Mouse (Mus musculus) cerebellum, adult 11 months (tissue): ENCODE results near the gene Notum.

ENCODE experiments used
- DNase-seq: peaks from one replicate; pipeline ENCODE4 v3.0.0; 2022

Gene Notum

GRCm38 (mm10) chr11:120632559-120633519 lies 28.1 kb downstream of the Notum start:
- DNase-seq: peak; percentile 70

- DNase-seq: no peak
Observed at GRCm38 (mm10) chr11:120631726-120632448, 29.1 kb downstream of the Notum start.

DNA sequence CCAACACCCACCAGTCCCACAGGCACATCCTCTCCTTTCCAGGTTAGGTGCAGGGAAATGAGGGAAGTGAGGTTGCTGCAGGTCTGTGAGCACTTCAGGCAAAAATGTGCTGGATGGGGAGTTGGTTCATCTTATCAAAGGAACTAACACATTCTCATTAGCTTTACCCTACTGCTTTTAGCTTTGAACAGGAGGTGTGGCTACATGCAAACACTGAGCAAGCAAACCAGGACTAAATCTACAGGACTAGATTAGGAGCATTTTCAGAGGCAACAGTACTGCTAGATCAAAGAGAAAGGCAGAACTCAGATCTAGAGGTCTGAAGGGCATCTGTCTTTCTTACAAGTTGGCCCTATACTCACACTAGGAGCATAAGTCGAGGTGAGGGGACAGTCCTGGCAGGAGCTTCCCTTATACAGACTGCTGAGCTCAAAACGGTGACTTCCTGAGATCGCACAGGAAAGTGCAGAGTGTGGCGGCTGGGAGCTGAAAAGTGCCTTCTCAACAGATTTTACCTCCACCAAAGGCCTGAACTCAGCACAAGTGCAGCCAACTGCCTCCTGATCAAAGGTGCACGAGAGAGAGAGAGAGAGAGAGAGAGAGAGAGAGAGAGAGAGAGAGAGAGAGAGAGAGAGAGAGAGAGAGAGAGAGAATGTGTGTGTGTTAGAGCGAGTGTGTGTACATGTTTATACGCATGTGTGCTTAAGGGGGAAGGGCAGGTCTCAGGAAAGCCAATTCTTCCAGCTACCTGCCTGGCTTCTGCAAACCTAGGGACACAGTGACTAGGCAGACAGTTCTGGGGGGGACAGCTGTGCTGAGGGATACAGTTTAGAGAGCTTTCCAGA lies 29.9 kb downstream of the Notum start:
- DNase-seq: no peak

GRCm38 (mm10) chr11:120630401-120630871 lies 30.5 kb downstream of the Notum start:
- DNase-seq: no peak

DNA sequence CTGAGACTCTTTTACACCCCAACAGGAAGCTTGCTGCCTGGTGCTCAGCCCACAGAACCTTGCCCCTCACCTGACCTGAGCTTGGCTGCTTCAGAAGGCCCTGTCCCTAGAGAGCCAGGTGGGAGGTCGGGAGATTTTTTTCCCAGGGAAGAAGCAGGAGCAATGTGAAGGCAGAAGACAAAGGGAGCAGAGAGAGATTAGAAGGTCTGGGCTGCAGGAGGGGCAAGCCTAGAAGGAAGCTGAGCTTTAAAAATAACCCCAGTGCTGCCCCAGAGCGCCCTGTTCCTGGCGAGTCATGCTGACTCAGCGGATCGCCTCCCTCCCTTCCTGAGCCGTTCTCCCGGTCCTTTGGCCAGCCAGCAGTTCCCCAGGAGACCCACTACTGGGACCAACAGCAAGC lies 31.1 kb downstream of the Notum start:
- DNase-seq: no peak

- DNase-seq: no peak
Observed at GRCm38 (mm10) chr11:120629341-120629730, 31.6 kb downstream of the Notum start.

DNA sequence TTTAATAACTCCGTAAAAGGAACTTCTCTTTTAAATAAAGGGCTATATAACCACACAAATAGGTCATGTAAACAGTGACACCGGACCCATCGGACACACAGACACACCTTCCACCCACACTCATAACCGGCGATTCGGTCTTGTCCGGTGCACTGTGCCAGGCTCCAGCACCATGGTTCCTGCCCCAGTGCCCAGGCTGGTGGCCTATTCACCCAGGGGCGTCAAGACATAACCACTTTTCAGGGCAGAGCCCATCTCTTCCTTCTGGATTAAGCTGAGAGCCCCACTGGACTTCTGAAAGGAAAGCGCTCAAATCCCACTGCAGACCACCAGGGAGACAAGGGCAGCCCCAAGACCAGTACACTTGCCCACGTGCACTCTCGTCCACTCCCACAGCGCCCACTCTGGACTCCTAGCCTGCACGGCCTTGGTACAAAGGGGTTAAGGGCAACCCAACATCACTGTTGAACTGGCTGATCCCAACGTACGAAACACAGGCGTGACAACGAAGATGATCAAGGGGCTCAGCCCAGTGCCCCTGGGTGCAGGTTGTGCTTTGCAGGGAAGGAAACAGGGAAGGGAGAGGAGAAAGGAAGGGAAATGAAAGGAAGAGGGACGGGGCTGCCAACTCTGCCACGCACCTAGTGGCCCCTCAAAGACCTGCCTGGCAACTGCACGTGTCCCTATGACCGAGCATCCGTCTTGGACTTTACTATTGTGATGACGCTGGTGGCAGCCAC lies 32.2 kb downstream of the Notum start:
- DNase-seq: no peak

- no peak for DNase-seq
Observed at GRCm38 (mm10) chr11:120627468-120628300, 33.3 kb downstream of the Notum start.

DNA sequence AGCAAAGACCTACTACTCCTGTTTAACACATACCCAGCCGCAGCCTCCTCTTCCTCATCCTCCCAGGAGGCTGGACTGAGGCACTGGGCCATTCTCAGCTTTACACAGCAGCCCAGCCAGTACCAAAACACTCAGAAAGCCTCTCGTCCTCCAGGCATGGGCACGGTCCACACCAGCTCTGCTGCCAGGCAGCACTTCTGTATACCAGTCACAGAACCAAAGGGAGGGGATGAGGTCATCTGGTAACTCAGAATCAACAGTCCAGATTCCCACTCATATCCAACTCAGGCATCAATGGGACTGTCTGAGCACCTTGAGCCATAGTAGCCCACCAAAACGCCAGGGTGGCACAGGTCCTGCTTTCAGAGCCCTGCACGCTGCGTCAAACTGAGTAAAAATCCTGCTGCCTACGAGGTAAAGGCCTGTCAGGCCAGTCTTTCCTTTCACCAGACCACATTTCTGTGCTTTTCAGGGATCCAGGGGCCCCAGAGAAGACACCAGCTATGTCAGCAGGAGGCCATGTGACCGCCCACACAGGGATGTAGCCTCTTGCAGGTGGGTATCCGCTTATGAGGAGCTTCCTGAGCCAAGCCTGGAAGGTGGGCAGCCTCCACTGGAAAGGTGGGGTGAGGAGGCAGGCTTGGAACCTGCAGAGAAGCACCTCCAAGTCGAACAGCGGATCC lies 34.0 kb downstream of the Notum start:
- DNase-seq: no peak

DNA sequence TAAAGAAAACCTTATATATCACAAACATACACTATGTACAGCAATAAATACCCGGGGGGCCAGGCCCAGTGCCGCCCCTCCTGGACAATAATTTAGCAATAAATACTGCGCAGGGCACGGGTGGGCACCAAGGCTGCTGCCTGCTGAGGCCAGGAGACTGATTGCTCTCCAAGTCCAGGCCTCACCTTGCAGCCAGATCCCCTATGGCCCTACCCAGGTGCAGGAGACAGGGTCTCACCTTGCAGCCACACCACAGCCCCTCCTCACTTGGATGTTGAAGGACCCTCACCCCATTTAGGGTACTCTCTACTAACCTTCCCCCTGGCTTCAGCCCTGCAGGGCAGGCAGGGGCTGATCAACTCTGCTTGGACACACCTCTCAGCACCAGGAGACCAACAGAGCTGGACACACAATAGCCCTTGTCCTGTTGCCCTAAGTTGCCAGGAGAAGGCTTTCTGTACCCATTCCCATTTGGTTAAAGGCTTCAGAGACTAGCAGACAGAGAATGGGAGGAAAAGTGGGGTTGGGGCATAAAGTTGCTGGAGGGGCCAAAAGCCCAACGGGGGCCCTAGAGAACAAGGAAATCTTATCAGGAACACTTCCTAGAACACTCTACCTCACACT lies 35.7 kb downstream of the Notum start, which contains the start of gene Sirt7:
Gene Sirt7, minus strand, starts transcription at position 89 of the 624 bp plus-strand sequence.
- no peak for DNase-seq

- peak; percentile 80 for DNase-seq
Observed at GRCm38 (mm10) chr11:120624680-120625111, 36.3 kb downstream of the Notum start.

- DNase-seq: no peak
Observed at GRCm38 (mm10) chr11:120623961-120624679, 36.9 kb downstream of the Notum start.

DNA sequence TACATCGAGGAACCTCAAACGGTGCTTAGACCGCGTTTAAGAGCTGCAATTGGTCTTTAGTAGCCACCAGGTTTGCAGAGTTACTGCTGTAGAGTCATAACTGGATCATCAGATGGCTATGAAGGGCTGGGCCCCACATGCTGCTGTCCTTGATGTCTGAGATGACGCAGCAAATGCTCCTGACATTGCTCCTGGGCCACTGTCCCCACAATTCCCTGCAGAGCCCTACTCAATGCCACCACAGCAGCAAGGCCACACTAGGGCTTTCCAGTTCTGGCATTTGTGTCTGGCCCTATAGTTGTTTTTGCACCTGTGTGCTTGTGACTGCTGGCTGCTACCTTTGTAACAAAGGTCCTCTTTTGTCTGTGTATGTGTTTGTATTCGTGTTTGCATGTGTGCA lies 38.2 kb downstream of the Notum start:
- no peak for DNase-seq

- DNase-seq: no peak
Observed at GRCm38 (mm10) chr11:120620195-120620594, 40.8 kb downstream of the Notum start.

DNA sequence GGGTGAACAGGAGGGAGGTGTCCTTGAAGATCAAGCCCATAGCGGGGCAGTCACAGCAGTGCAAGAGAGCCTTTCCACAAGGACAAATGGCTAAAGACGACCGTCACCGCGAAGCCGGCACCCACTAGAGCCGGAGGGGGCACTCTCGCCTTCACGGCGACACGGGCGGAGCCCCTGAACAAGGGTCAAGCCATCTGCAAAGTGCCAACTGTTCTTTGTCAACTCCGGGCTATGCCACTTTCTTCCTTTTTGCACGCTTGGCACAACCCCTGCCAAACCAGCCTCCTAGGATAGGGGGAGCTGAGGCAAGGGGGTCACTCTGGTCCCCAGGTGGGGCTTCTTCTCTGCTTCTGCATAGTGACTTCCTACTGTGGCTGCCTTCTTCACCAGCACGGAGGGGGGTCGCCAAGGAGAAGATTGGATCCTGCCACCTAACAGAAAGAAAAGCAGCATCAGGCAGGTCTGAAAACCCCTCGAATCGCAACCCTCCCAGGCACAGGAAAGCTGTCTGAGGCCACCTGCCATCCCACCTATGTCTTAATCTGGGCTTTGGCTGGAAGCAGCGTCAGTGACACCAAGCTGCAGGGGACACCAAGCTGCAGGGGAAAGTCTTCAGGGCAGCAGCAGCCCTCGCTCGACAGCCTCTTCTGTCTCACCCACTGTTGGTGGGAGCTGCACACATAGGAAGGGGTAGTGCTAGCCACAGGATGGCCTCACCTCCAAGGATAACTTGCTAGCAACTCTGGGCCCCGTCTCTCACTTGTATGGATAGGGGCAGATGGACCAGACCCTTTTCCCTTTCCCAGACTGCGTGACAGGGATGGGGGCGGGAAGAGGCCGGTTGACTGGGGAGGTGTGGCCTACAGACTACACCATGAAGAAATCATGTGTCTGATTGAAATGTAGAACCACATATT lies 42.1 kb downstream of the Notum start:
- no peak for DNase-seq

DNA sequence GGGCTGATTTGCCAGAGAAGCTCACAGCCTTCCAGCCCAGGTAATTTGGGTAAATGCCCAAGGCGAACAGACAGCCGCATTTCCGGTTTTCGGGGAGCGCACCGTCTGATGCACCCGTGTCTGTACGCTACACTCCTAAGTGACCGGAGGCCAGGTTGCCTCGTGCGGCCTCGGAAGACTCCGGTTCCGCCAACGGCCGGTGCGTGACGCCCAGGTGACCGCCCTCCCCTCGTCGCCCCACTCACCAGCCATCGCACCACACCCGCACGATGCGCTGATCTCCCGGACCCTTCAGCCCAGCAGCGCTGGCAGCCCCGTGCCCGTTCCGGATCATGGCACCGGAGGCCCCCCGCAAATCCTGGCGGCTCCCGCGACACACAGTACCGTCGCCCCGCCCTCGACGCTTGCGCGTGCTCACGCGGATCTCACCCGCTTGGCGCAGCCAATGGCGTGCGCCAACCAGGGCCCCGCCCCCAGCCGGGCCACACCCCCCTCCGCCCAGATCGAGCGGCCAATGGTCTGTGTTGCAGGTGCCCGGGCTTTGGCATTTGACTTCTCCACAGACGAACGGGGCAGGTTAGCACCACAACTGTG lies 43.4 kb downstream of the Notum start, which contains the start of gene Pcyt2:
Gene Pcyt2, minus strand, starts transcription at position 418 of the 594 bp plus-strand sequence.
- DNase-seq: peak; percentile 93

DNA sequence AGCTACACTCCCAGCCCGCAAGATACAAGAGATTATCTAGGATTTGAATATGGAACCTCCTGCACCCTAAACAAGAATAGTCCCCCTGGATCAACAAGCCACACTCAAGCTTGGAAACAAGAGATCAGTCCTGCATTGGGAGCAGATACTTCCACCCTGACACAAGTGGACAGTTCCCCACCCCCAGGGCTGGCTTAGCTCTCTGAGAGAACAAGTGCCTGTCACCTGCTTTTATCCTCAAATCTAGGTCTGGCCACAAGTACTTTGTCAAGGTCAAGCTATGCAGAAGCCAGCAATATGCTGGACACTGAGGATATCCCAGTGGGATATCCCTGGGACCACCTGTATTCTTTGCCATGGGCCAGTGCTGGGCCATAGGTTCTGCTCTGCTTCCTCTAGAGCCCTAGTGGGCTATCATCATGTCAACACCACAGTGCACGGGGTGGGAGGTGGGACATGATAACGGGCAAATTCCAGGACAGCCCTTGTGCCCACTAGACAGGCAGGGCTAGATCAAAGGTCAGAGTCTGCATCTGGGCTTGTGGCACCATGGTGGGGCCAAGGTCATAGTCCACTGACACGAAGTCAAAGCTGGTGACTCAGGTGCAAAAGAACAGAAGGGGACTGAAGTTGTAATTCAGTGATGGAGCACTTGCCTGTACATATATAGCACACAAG lies 44.2 kb downstream of the Notum start:
- DNase-seq: no peak
